ENCODE assay signal across 16 mouse cellular contexts in genomic region chr6:97308562-97308961, GRCm38 (mm10). TPM values are rescaled to one million over a fixed set of nuclear protein-coding genes. Genes with fewer than 3 reads are reported as not detected.
"Had no signal": no experiment of that assay in that cellular context is flagged by ENCODE, and none has a peak within 500 bp of the region (broad histone marks: within the 10 kb centered on the region; RNA-seq: fewer than 3 reads in every experiment).

No protein-coding gene starts in this region.

- H3K36me3 ChIP-seq: limb, embryonic 13.5 days had no signal

- DNase-seq: kidney, adult 18-20 months; kidney, postnatal 4 days; left cerebral cortex, postnatal 4 days; lung, adult 2 months; lung, postnatal 36 days; right cerebral cortex, postnatal 25 days; thymus, postnatal 36 days had no signal

- H3K4me2 ChIP-seq: intestine, embryonic 15.5 days; limb, embryonic 13.5 days; midbrain, embryonic 12.5 days had no signal

- H3K9me3 ChIP-seq: intestine, embryonic 15.5 days; limb, embryonic 13.5 days; midbrain, embryonic 12.5 days had no signal

- H3K27me3 ChIP-seq: intestine, embryonic 15.5 days; limb, embryonic 13.5 days had no signal

- H3K27ac ChIP-seq: intestine, embryonic 15.5 days; limb, embryonic 13.5 days; midbrain, embryonic 12.5 days had no signal

- H3K9ac ChIP-seq: intestine, embryonic 15.5 days; limb, embryonic 13.5 days; midbrain, embryonic 12.5 days had no signal

- ATAC-seq: intestine, embryonic 15.5 days; lung, postnatal 0 days had no signal

- H3K4me3 ChIP-seq: intestine, embryonic 15.5 days; limb, embryonic 13.5 days; midbrain, embryonic 12.5 days had no signal

RNA-seq across cellular contexts. Expression of gene Lmod3, which starts 56.0 kb away (rescaled TPM):
- total RNA-seq: layer of hippocampus, postnatal 14 days; left cerebral cortex, adult 18-20 months; megakaryocyte progenitor cell, adult 5-6 weeks; midbrain, postnatal 0 days had no signal
- polyA plus RNA-seq: midbrain, embryonic 12.5 days; midbrain, postnatal 0 days; small intestine, adult 2 months had no signal
